Mouse (Mus musculus) bone marrow macrophage, adult 2 months (primary cell): ENCODE measurements at regions not wholly inside any gene's neighbourhood (a gene's known extent, or its start where the extent isn't known, plus 50 kb on each side); places are given as distances from the start of the nearest gene placed in this dataset.

Experiments
- H3K27ac ChIP-seq: 2 replicates; pipeline ENCODE4 v1.5.1; 2012; ENCODE audit warnings: low read depth, low read length; ENCODE audit not compliant: insufficient read depth
- H3K4me1 ChIP-seq: 2 replicates; pipeline ENCODE4 v1.6.1; 2012; ENCODE audit warnings: low read length; ENCODE audit not compliant: control insufficient read depth, insufficient read depth
- H3K4me3 ChIP-seq: 2 replicates; pipeline ENCODE4 v1.5.1; 2012; ENCODE audit warnings: mild to moderate bottlenecking, low read length, moderate library complexity; ENCODE audit not compliant: insufficient read depth
- CTCF ChIP-seq: IDR thresholded peaks from 2 replicates; pipeline ENCODE4 v1.5.1; 2012; ENCODE audit warnings: low read depth, mild to moderate bottlenecking, low read length, moderate library complexity
- POLR2A ChIP-seq: IDR thresholded peaks from 2 replicates; pipeline ENCODE4 v1.6.1; 2012; ENCODE audit warnings: mild to moderate bottlenecking, low read depth, low read length, borderline replicate concordance

DNA sequence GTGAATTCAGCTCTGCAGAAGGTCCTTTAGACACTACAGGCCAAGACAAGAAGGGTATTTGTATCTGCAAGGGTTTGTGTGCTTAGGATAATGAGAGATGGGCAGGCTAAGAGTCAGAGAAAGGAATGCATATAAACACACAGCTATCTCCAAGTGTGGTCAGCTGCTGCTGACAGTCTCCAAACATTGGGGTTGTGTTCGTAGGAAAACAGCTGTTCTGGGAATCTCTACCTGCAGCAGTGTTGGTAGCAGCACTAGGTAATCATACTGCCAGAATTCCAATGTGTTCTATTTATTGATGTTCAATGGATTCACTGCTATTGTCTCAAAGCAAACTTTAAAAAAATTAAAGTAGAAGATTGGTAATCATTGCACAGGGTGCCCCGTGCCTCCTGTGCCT, 931.7 kb upstream of the Fam160b2 start:
- Histone ChIP-seq H3K4me1 (no peaks in the 10 kb centered on the region), H3K27ac (no peak overlapping the region), H3K4me3 (no peak overlapping the region)
- no peak for TF ChIP-seq POLR2A
- TF ChIP-seq CTCF = no peak

DNA sequence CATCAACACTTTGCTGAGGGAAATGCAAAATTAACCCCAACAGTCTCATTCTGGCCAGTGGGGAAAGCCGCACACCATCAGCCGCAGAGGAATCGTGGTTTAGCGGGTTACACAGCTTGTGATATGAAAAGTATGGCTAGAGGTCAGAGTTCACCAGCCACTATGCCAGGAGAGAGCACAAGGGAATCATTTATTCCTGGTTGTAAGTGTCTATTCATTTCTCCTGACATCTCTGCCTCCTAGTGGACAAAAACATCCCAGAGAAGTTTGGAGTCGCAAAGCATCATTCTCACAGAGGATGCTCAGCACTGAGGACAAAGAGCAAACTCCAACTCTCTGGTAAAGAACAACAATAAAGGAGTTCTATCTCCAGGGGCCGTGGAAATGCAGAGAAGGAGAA, 930.8 kb upstream of the Fam160b2 start:
- Histone ChIP-seq H3K27ac (no peak overlapping the region), H3K4me3 (no peak overlapping the region), H3K4me1 (no peaks in the 10 kb centered on the region)
- TF ChIP-seq POLR2A (no peak), CTCF (no peak)

DNA sequence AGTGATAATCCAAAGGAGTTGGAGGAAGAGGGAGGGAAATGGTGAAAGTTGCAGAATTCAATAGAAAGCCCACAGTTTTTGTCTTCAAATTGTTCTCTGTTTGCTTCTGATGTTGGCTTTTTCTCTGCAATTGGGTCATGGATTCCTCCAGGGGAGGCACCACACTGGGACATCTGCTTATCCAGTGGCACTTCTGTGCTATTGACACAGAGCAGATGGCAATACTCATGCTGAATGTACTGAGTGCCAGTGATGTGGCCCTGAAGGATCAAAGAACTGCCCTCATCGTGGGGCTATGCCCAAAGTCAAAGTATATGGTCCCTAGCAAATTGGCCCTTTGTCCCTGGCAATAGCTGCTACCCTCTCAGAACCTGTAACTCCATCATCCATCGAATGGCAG, 918.9 kb upstream of the Fam160b2 start:
- H3K27ac ChIP-seq = no peak overlapping the region
- no peaks in the 10 kb centered on the region for H3K4me1 ChIP-seq
- H3K4me3 ChIP-seq = no peak overlapping the region
- TF ChIP-seq POLR2A = no peak
- TF ChIP-seq CTCF = no peak

DNA sequence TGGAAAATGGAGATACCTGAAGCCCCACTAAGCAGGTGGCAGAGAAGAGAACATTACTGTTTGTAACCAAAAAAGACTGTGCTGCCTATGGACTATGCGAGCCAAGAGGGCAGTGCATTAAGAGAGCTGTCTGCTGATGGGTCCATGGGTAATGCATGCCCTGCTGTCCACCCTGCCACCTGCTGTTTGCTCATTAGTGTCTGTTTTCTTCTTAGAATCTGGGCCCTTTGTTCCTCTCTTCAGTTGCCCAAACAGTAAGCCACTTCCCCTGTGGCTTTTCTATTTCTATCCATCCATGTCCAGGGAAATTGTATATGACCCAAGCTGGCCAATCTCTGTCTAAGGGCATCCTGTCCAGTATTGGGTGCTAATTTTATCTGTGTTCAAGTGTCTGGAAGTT, 901.2 kb upstream of the Fam160b2 start:
- Histone ChIP-seq H3K27ac (no peak overlapping the region), H3K4me1 (no peaks in the 10 kb centered on the region), H3K4me3 (no peak overlapping the region)
- TF ChIP-seq POLR2A (no peak), CTCF (no peak)

DNA sequence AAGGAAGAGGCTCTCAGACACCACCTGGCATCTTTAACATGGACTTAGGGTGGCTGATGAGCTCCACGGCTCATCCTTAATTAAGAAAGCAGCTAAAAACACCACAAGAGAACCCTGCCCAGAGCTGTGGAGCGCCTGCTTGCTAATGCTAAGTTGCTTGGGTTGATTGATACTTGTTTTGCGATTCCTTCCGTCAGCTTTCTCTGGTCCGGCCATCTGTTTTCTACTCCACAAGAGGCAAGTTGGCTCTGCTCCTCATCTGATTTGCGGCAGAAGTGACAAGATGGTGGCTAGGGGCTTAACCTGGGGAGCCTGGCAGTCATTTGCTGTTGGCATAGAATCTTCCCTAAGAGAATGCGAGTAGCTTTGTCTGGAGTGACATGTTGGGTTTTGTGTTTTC, 891.6 kb upstream of the Fam160b2 start:
- no peak overlapping the region for H3K4me3 ChIP-seq
- H3K4me1 ChIP-seq = no peaks in the 10 kb centered on the region
- TF ChIP-seq POLR2A (no peak), CTCF (no peak)
- no peak overlapping the region for H3K27ac ChIP-seq

DNA sequence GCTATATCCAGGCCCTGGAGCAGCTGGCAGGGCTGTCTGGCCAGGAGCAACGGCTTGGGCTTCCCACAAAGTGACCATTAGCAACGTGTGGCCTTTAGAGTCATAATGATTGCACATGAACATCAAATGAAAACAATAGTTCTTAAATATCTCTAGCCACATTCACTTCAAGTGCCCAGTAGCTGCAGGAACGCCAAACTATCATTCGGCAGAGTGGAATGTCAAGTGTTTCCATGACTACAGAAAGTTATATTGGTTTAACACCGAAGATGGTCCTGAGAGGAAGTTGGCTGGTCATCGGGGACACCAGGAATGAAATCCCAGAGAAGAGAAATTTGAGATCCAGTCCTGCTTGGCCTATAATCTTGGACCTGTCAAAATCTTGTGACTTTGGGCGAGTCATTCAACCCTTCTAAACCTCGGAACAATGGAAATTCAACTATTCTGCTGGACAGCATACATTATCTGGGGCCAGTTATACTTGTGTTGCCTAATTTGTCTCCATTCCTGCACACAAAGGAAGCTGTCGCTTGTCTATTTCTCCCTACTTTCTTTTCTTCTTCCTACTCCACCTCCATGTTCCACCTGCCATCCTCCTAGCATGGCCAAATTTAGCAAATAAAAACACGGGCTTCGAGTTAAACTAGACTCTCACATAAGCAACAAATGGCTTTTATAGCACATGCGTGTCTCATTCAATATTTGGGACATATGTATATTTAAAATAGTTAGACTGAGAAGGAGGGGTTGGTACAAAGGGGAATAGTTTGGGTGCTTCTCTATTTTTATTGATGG, 886.7 kb upstream of the Fam160b2 start:
- TF ChIP-seq POLR2A (no peak), CTCF (no peak)
- Histone ChIP-seq H3K27ac (no peak overlapping the region), H3K4me1 (no peaks in the 10 kb centered on the region), H3K4me3 (no peak overlapping the region)

DNA sequence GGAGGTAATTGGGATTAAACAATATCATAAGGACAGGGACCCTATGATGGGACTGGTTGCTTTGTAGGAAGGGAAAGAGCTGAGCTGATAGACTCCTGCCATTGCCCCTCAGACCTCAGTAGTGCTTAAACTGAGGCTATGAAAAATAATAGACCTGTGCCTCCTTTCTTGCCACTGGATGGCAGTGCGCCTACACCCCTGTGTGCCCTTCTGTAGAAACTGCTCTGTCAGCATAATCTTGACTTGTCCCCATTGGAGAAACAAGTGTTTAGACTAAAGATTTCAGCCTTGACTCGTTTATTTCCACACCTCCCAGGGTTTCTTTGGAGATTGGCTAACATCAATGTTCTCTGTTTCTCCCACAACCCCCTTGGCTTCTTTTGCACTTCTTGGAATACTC, 876.0 kb upstream of the Fam160b2 start:
- Histone ChIP-seq H3K4me3 (no peak overlapping the region), H3K4me1 (no peaks in the 10 kb centered on the region), H3K27ac (no peak overlapping the region)
- TF ChIP-seq CTCF (no peak), POLR2A (no peak)

DNA sequence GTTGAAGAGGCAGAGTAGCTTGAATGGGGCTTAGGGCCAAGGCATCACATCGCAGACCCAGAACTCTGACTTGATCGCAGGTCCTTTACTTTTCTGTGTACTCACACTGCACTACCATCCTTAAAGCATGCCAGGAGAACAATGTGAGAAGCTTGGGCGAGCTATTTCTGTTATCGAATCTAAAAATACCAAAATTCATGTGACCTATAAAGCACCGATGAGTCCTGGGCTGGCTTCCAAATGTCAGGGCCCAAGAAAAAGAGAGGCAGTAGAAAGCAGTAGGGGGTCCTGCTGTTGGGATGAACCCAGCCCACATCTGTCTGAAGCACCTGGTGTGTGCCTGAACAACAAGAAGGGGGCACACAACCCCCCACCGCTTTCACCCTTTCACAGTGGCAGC, 874.3 kb upstream of the Fam160b2 start:
- H3K27ac ChIP-seq = no peak overlapping the region
- no peaks in the 10 kb centered on the region for H3K4me1 ChIP-seq
- TF ChIP-seq CTCF (no peak), POLR2A (no peak)
- H3K4me3 ChIP-seq = no peak overlapping the region

DNA sequence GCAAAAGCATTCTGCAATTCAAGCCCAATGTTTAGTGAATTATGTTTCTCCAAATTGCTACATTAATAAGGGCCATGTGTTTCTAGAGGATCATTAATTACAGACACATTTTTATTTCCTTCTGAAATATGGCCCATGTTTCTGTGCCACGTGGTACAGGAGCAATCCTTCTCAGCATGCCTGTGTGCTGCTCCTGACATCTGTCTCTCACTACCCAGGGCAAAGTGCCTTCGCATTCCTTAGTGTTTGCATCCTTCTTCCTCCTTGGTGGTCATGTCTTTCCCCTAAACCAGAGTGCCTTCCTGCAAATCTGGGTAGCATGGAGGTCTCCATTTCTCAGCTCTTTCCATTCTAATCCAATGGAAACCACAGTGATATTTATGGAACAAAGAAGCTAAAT, 832.7 kb upstream of the Fam160b2 start:
- Histone ChIP-seq H3K27ac (no peak overlapping the region), H3K4me1 (no peaks in the 10 kb centered on the region), H3K4me3 (no peak overlapping the region)
- no peak for TF ChIP-seq POLR2A
- TF ChIP-seq CTCF = no peak
